Mouse (Mus musculus) stomach, embryonic 15.5 days (tissue): ENCODE data around the gene Ticam1. TPM values are rescaled to one million over a fixed set of nuclear protein-coding genes. Genes with fewer than 3 reads are reported as not detected.
"Not testable (repeated sequence)": the region's sequence is repeated elsewhere in the genome, so short reads cannot be mapped to it uniquely, and the experiment has no call there.

Source experiments
- ATAC-seq: fragments of 200-750 bp; cut with Nextera tagmentation; 2 replicates; pipeline ENCODE4 v1.8.0; 2017; ENCODE audit warnings: low read depth, moderate number of reproducible peaks, moderate TSS enrichment; ENCODE audit not compliant: insufficient read depth, low FRiP score
- H3K27ac ChIP-seq: fragments of 300-500 bp; sonication (generic); 2 replicates; pipeline ENCODE4 v1.5.1; 2015; ENCODE audit warnings: mild to moderate bottlenecking, inconsistent platforms
- H3K27me3 ChIP-seq: fragments of 300-500 bp; sonication (generic); replicated peaks from 2 replicates; pipeline ENCODE4 v1.6.1; 2015; ENCODE audit warnings: inconsistent platforms
- H3K36me3 ChIP-seq: fragments of 300-500 bp; sonication (generic); 2 replicates; pipeline ENCODE4 v1.6.1; 2015; ENCODE audit warnings: inconsistent platforms
- H3K4me1 ChIP-seq: fragments of 300-500 bp; sonication (generic); 2 replicates; pipeline ENCODE4 v1.6.1; 2015; ENCODE audit warnings: inconsistent platforms
- H3K4me2 ChIP-seq: fragments of 300-500 bp; sonication (generic); 2 replicates; pipeline ENCODE4 v1.6.1; 2015; ENCODE audit warnings: mild to moderate bottlenecking, inconsistent platforms
- H3K4me3 ChIP-seq: fragments of 300-500 bp; sonication (generic); replicated peaks from 2 replicates; pipeline ENCODE4 v1.5.1; 2015; ENCODE audit warnings: inconsistent platforms
- H3K9ac ChIP-seq: fragments of 300-500 bp; sonication (generic); 2 replicates; pipeline ENCODE4 v1.6.1; 2015; ENCODE audit warnings: inconsistent platforms
- H3K9me3 ChIP-seq: fragments of 300-500 bp; sonication (generic); 2 replicates; pipeline ENCODE4 v1.6.1; 2016; ENCODE audit warnings: inconsistent platforms
- WGBS: fragments of 180-500 bp; shearing (Covaris S2); methylation state at CpG from one replicate; pipeline ENCODE4 v1.1.7; 2015; 5-methylcytosine and 5-hydroxymethylcytosine counted together
- polyA plus RNA-seq: library from polyadenylated mRNA; unstranded; fragments of >200 nt; fragmentation: Nextera tagmentation; extraction: Ambion mirVana; gene quantifications from 2 replicates; pipeline ENCODE4 v1.2.1, GENCODE M21; 2015

Ticam1 gene
- polyA plus RNA-seq, 1 experiment from 2014 or later, result 6.6 TPM

DNA sequence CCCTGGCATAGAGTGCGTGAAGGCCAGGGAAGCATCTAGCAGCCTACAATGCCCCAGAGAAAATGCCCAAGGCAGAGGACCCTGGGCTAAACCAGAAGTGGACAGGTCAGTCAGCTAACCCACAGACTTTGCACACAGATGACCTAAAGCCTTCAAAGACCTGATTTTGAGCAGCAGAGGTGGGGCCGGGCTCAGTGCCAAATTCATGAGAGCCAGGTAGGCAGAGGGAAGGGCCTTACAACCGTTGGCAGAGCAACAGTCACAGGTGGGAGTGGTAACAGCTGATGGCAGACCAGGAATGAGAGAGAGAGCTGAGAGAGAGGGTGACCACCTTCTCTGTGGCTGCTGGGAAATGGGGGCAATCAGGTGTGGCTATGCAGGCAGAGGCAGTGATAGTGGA, 3.9 kb downstream of the Ticam1 start:
- WGBS, result 65% methylated on average over 3 of the region's 3 CpGs
- H3K9ac ChIP-seq, result no peak overlapping the region
- H3K9me3 ChIP-seq, result no peaks in the 10 kb centered on the region
- H3K4me3 ChIP-seq, result no peak overlapping the region
- no peaks in the 10 kb centered on the region for H3K27me3 ChIP-seq
- peaks cover 17% of the 10 kb centered on the region for H3K36me3 ChIP-seq
- H3K27ac ChIP-seq, result peak overlapping the region; percentile 35; the same call in 1 of the 2 replicates
- ATAC-seq, result no peak
- H3K4me1 ChIP-seq, result peaks cover 24% of the 10 kb centered on the region; the same call in 1 of the 2 replicates
- H3K4me2 ChIP-seq, result no peak overlapping the region

DNA sequence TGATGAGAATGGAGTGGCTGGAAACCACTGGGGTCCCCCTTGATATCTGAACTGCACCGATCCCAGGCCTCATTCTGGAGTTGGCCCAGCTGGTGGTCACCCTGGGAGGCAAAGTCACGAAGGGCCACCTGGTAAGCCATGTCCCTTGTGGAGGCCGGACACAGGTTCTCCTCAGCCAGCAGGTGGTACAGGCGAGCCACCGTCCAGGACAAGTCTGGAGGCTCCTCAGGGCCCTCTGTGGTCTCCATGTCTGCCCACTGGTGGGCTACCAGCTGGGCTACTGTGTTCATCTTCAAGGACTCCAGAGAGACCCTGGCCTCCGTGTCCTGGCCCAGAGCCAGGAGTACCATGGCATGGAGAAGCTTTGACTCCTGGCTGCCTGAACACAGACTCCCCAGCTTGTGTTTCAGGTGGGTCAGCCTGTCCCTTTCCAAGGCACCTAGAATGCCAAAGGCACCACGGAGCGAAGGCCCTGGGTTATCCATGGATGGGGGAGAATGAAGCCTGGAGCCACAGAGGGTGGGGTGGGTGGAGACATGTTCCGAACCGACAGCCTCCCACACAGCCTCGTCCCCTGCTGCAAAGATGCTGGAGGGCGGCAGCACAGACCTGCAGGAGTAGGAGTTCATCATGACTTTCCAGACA, 4.9 kb downstream of the Ticam1 start:
- no peak overlapping the region for H3K4me2 ChIP-seq
- H3K9me3 ChIP-seq, result no peaks in the 10 kb centered on the region
- peaks cover 24% of the 10 kb centered on the region; the same call in 1 of the 2 replicates for H3K4me1 ChIP-seq
- H3K36me3 ChIP-seq, result peaks cover 17% of the 10 kb centered on the region
- H3K27ac ChIP-seq, result no peak overlapping the region
- no peak overlapping the region for H3K9ac ChIP-seq
- H3K27me3 ChIP-seq, result no peaks in the 10 kb centered on the region
- ATAC-seq, result no peak
- 81% methylated on average over 12 of the region's 12 CpGs for WGBS
- no peak overlapping the region for H3K4me3 ChIP-seq

DNA sequence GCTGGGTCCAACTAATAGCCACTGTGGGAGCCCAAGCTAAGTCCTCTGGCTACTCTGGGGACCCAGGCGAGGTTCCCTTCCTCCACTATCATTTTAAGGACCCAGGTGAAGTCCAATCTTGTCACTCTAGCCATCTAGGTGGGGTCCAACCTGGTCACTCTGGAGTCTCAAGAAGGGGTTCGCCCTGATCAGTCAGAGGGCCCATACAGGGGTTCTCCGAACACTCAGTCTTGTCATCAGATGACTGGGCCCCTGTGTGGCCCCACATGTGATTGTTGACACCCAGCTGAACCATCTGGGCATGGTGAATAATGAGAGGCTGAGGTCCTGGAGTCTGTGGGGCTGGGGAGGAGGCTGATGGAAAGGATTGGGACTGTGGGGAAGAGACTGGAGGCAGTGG, 6.8 kb downstream of the Ticam1 start:
- WGBS, result 62% methylated on average over 3 of the region's 3 CpGs
- H3K4me2 ChIP-seq, result peak overlapping the region; percentile 73
- H3K36me3 ChIP-seq, result peaks cover 21% of the 10 kb centered on the region
- no peak overlapping the region for H3K9ac ChIP-seq
- peak overlapping the region; percentile 42; the same call in 1 of the 2 replicates for H3K4me3 ChIP-seq
- peaks cover 24% of the 10 kb centered on the region; the same call in 1 of the 2 replicates for H3K4me1 ChIP-seq
- peak overlapping the region; percentile 86; the same call in 1 of the 2 replicates for H3K27ac ChIP-seq
- no peak for ATAC-seq
- no peaks in the 10 kb centered on the region for H3K27me3 ChIP-seq
- H3K9me3 ChIP-seq, result no peaks in the 10 kb centered on the region

GRCm38 (mm10) chr17:56269153-56269630, 7.4 kb downstream of the Ticam1 start:
- Histone ChIP-seq H3K4me3 (peak overlapping the region; percentile 42), H3K4me2 (peak overlapping the region; percentile 73), H3K27me3 (no peaks in the 10 kb centered on the region), H3K9ac (no peak overlapping the region), H3K9me3 (no peaks in the 10 kb centered on the region), H3K27ac (peak overlapping the region; percentile 86), H3K4me1 (peaks cover 24% of the 10 kb centered on the region; the same call in 1 of the 2 replicates), H3K36me3 (peaks cover 21% of the 10 kb centered on the region)
- WGBS, result 22% methylated on average over 12 of the region's 12 CpGs
- peak; percentile 82 for ATAC-seq

GRCm38 (mm10) chr17:56266271-56266670, 10.3 kb downstream of the Ticam1 start:
- 53% methylated on average over 3 of the region's 3 CpGs for WGBS
- H3K9ac ChIP-seq, result no peak overlapping the region
- H3K4me3 ChIP-seq, result no peak overlapping the region
- peaks cover 22% of the 10 kb centered on the region for H3K36me3 ChIP-seq
- no peak overlapping the region for H3K4me2 ChIP-seq
- H3K27ac ChIP-seq, result no peak overlapping the region
- H3K4me1 ChIP-seq, result peaks cover 15% of the 10 kb centered on the region; the same call in 1 of the 2 replicates
- no peaks in the 10 kb centered on the region for H3K9me3 ChIP-seq
- H3K27me3 ChIP-seq, result no peaks in the 10 kb centered on the region
- no peak for ATAC-seq

DNA sequence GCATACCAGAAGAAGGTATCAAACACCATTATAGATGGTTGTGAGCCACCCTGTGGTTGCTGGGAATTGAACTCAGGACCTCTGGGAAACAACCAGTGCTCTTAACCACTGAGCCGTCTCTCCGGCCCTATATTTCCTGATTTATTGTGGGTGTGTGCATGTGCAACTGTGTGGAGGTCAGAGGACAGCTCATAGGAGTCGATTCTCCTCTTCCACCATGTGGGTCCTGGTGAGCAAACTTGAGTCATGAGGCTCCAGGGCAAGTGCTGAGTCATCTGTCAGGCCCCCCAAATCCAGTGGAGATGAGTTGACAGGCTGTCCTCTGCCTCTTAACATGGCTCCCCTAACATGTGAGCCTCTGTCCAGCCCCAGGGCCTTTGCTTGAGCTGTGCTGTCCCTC, 10.7 kb downstream of the Ticam1 start:
- Histone ChIP-seq H3K9ac (no peak overlapping the region), H3K4me3 (no peak overlapping the region), H3K27me3 (no peaks in the 10 kb centered on the region), H3K27ac (no peak overlapping the region), H3K4me1 (peaks cover 18% of the 10 kb centered on the region; the same call in 1 of the 2 replicates), H3K36me3 (peaks cover 18% of the 10 kb centered on the region), H3K4me2 (no peak overlapping the region), H3K9me3 (no peaks in the 10 kb centered on the region)
- 77% methylated on average over 3 of the region's 3 CpGs for WGBS
- ATAC-seq, result no peak

- H3K4me2 ChIP-seq, result no peak overlapping the region
- ATAC-seq, result no peak
- no peak overlapping the region for H3K4me3 ChIP-seq
- H3K9ac ChIP-seq, result no peak overlapping the region
- H3K27ac ChIP-seq, result no peak overlapping the region
- H3K4me1 ChIP-seq, result peaks cover 19% of the 10 kb centered on the region; the same call in 1 of the 2 replicates
- H3K36me3 ChIP-seq, result peaks cover 18% of the 10 kb centered on the region
- no peaks in the 10 kb centered on the region for H3K9me3 ChIP-seq
- WGBS, result 90% methylated on average over 4 of the region's 4 CpGs
- H3K27me3 ChIP-seq, result no peaks in the 10 kb centered on the region
Observed at GRCm38 (mm10) chr17:56265011-56265410, 11.6 kb downstream of the Ticam1 start.

DNA sequence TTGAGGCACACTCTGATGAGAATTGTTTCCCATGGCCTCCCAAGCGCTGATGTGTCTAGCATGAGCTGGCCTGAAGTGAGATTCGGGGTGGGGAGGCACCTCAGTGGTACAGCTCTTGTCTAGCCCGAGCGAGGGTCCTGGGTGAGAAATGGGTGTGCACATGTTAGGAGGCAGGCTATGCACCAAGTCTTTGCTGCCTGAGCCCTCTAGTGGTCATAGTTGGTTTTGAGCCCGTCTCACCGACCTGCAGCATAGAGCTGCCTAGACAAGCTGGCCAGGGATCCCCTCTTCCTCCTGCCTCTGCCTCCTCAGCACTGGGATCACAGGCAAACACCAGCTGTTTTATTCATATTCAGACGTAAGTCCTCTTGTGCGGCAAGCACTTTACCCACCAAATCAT, 12.6 kb downstream of the Ticam1 start:
- peak; percentile 63; the same call in 1 of the 2 replicates for ATAC-seq
- Histone ChIP-seq H3K36me3 (peaks cover 20% of the 10 kb centered on the region), H3K4me1 (peaks cover 22% of the 10 kb centered on the region), H3K4me3 (no peak overlapping the region), H3K9me3 (no peaks in the 10 kb centered on the region), H3K9ac (no peak overlapping the region), H3K27me3 (no peaks in the 10 kb centered on the region), H3K27ac (no peak overlapping the region), H3K4me2 (no peak overlapping the region)
- 16% methylated on average over 8 of the region's 8 CpGs for WGBS

DNA sequence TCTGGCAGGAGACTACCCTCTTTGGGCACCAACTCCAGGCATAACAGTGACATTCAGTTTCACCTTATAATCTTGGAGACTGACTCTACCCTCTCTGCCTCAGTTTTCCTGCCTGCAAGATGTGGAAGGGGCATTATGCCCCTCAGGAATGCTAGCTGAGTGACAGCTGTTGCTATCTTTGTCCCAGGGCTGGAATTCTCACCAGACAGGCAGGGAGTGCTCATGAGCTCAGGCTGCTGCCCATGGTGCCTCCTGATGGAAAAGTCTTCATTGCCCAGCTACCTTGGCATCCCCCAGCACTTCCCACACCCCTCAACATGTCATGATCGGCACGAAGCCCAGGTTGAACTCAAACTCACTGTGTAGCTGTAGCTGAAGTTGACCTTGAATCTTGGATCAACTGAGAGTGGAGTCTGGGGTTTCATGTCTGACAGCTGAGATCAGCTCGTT, 13.9 kb downstream of the Ticam1 start:
- 67% methylated on average over 3 of the region's 3 CpGs for whole genome bisulfite sequencing
- H3K9me3 ChIP-seq, result no peaks in the 10 kb centered on the region
- H3K4me2 ChIP-seq, result no peak overlapping the region
- H3K4me1 ChIP-seq, result peaks cover 31% of the 10 kb centered on the region
- H3K27me3 ChIP-seq, result no peaks in the 10 kb centered on the region
- no peak for ATAC-seq
- no peak overlapping the region for H3K4me3 ChIP-seq
- no peak overlapping the region for H3K27ac ChIP-seq
- H3K9ac ChIP-seq, result no peak overlapping the region
- H3K36me3 ChIP-seq, result peaks cover 26% of the 10 kb centered on the region

DNA sequence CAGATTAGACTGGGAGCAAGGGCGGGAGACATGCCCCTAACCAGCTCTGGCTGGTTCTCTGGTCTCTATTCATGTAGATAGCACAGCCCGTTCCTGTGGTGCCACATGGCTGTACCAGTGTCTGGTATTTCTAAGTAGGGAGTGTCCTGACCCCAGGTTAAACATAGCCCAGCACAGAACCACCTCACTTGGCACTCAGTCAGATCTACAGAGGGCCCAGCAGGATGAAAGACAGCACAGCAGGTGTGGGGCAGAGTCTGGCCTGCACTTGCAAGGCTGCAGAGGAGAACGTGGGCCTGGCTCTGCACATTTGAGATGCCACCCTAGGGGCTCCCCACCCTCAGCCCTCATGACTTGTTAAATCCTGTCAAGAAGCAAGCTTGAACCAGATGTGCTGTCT, 15.4 kb downstream of the Ticam1 start:
- no peak overlapping the region for H3K4me2 ChIP-seq
- H3K27me3 ChIP-seq, result no peaks in the 10 kb centered on the region
- H3K9me3 ChIP-seq, result no peaks in the 10 kb centered on the region
- peaks cover 26% of the 10 kb centered on the region for H3K36me3 ChIP-seq
- H3K27ac ChIP-seq, result no peak overlapping the region
- H3K4me3 ChIP-seq, result no peak overlapping the region
- no peak for ATAC-seq
- no peak overlapping the region for H3K9ac ChIP-seq
- H3K4me1 ChIP-seq, result peaks cover 35% of the 10 kb centered on the region
- 69% methylated on average over 3 of the region's 3 CpGs for WGBS

DNA sequence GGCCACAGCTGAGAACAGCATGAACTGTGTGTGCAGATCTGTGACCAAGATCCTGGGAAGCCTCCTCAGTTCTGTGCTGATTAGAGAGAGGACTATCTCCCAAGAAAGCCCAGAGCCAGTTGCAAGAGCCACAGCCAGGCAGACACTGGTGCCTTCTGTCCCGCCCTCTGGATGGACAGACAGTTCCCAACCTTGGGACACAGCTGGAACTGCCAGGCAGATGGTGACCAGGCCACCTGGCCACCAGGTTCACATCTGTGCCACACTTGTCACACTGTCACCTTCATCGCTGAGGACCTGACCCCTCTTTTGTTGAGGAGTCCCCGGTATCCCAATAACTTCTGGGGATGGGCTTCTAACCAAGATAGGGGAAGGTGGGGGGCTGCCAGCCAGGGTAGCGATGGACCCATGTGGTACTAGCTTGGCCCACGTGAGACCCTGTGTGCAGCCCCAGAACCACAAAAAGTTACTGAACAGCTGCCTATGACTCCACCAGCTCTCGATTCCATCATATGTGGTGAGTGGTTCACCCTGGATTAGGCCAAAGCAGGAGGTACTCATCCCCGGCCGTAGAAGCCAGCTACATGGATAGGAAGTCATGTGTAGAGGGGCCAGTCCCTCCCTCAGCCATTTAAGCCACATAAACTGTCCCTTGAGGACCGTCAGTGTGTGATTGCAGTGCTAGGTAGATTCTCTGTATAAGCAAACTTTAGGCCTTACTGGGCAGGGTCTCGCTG, 17.1 kb downstream of the Ticam1 start:
- H3K27ac ChIP-seq, result no peak overlapping the region
- no peaks in the 10 kb centered on the region for H3K9me3 ChIP-seq
- peaks cover 40% of the 10 kb centered on the region for H3K4me1 ChIP-seq
- H3K9ac ChIP-seq, result no peak overlapping the region
- H3K36me3 ChIP-seq, result peaks cover 22% of the 10 kb centered on the region
- H3K4me3 ChIP-seq, result no peak overlapping the region
- no peaks in the 10 kb centered on the region for H3K27me3 ChIP-seq
- ATAC-seq, result no peak
- H3K4me2 ChIP-seq, result no peak overlapping the region
- WGBS, result 88% methylated on average over 10 of the region's 10 CpGs

DNA sequence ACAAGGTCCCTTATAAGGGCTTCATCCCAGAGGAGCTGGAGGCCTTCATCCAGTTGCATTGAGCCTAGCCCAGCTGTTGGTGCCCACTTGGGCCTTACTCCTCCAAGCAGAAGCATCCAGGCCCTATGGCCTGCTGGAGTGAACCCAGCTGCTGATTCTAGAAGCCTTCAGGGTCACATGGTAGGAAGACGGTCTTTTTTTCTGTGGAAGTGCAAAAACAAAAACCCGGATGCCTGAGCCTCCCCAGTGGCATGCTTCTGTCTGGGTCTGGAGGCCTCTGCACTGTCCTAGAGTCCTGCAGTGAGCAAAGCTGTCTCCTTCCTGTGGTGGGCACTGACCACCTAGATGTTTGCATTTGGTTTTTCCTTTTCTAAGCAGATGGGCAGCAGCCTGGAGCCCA, 17.8 kb downstream of the Ticam1 start:
- H3K27ac ChIP-seq, H3K27me3 ChIP-seq, H3K9me3 ChIP-seq, ATAC-seq, H3K9ac ChIP-seq: not testable (repeated sequence)
- WGBS, result 47% methylated on average over 2 of the region's 2 CpGs
- H3K4me3 ChIP-seq, result 0 out of 2 replicates have a peak overlapping the region, but pooled peaks have one; percentile 2
- H3K4me2 ChIP-seq, result peak overlapping the region; percentile 96; the same call in 1 of the 2 replicates
- peaks cover 22% of the 10 kb centered on the region for H3K36me3 ChIP-seq
- peaks cover 40% of the 10 kb centered on the region for H3K4me1 ChIP-seq
